Comparison of ENCODE assay signal across 8 mouse cellular contexts in the genomic region with DNA sequence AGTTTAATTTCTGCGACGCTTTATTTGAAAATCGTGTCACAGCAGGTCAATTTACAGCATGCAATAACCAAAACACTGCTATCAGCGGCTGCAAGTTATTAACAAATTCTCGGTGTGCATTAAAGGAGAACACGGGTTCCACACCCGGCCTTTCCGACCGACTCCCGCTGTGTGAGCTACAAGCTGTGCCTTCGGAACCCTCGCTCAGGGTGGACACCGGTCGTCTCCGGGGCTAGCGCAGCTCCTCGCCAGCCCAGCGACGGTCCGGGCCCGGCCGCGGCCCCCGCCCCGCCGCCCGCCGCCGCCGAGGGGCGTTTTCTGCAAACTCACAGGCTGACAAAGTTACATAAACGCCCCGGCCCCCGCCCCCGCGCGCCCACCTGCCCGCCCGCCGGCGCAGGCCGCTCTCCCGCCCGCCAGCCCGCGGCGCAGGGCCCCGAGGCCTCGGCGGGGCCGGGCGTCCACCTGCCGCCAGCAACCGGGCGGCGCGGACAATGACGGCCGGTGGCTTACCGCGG. TPM values are rescaled to one million over a fixed set of nuclear protein-coding genes. Genes with fewer than 3 reads are reported as not detected.
DNase-seq lines count a peak whose midpoint lies in the region; ATAC-seq lines count a peak whose summit lies in the region.

No protein-coding gene starts in this region.

- H3K4me3 ChIP-seq in embryonic facial prominence, embryonic 15.5 days (replicated peaks), result peak overlapping the region; percentile 75
- H3K4me3 ChIP-seq in lung, embryonic 16.5 days (ENCODE audit: low read length), result peak overlapping the region; percentile 89

- under 1% methylated on average over 53 of the region's 61 CpGs for WGBS in embryonic facial prominence, embryonic 15.5 days
- 1% methylated on average over 44 of the region's 61 CpGs for WGBS in lung, embryonic 16.5 days

- no peak for ATAC-seq in embryonic facial prominence, embryonic 15.5 days (ENCODE audit: insufficient number of reproducible peaks, low FRiP score, low TSS enrichment, low read depth)
- ATAC-seq in lung, embryonic 16.5 days (ENCODE audit: low read depth), result no peak
- no peak for ATAC-seq in megakaryocyte-erythroid progenitor cell, adult 5-6 weeks (replicated peaks; ENCODE audit: low FRiP score, low TSS enrichment, poor library complexity, severe bottlenecking)

- H3K4me2 ChIP-seq in embryonic facial prominence, embryonic 15.5 days (replicated peaks), result peak overlapping the region; percentile 52
- H3K4me2 ChIP-seq in lung, embryonic 16.5 days (ENCODE audit: low read depth, low read length), result peak overlapping the region; percentile 69

- intact Hi-C loops in heart, postnatal 10 days (cut with DNase I), result loop anchor here (5.0 kb wide), 4 partner anchors 67 to 273 kb away; no protein-coding TSS in a partner anchor

- peak overlapping the region; percentile 59 for H3K9ac ChIP-seq in embryonic facial prominence, embryonic 15.5 days
- peak overlapping the region; percentile 89 for H3K9ac ChIP-seq in lung, embryonic 16.5 days (ENCODE audit: low read length)

- H3K9me3 ChIP-seq in embryonic facial prominence, embryonic 15.5 days (replicated peaks), result no peaks in the 10 kb centered on the region
- H3K9me3 ChIP-seq in lung, embryonic 16.5 days (ENCODE audit: control insufficient read depth, low read length), result no peaks in the 10 kb centered on the region

- peak; percentile 55 for DNase-seq in A20 (ENCODE audit: low read depth, low spot score)
- DNase-seq in adrenal gland, adult 18-20 months (ENCODE audit: low spot score in 2 of 2), result peak; percentile 52 to 57
- DNase-seq in heart, postnatal 10 days, result peak; percentile 66
- peak; percentile 45 to 65 for DNase-seq in kidney, postnatal 36 days
- DNase-seq in right cerebral cortex, postnatal 14 days, result peak; percentile 57

- H3K36me3 ChIP-seq in embryonic facial prominence, embryonic 15.5 days, result no peaks in the 10 kb centered on the region
- no peaks in the 10 kb centered on the region for H3K36me3 ChIP-seq in lung, embryonic 16.5 days (ENCODE audit: control insufficient read depth, insufficient read depth, low read length)

- no peaks in the 10 kb centered on the region for H3K27me3 ChIP-seq in embryonic facial prominence, embryonic 15.5 days
- H3K27me3 ChIP-seq in lung, embryonic 16.5 days (ENCODE audit: control insufficient read depth, insufficient read depth, low read depth, low read length), result no peaks in the 10 kb centered on the region; the same call in 1 of the 2 replicates

- H3K27ac ChIP-seq in embryonic facial prominence, embryonic 15.5 days (replicated peaks), result peak overlapping the region; percentile 92
- H3K27ac ChIP-seq in lung, embryonic 16.5 days (ENCODE audit: low read length), result peak overlapping the region; percentile 88

- peaks cover 36% of the 10 kb centered on the region for H3K4me1 ChIP-seq in embryonic facial prominence, embryonic 15.5 days
- H3K4me1 ChIP-seq in lung, embryonic 16.5 days (replicated peaks; ENCODE audit: control insufficient read depth, insufficient read depth, low read length), result peaks cover 23% of the 10 kb centered on the region

RNA-seq across cellular contexts. Expression of gene Hdac4, which starts 16.0 kb away (rescaled TPM):
- 10 to 100 TPM; 45.9 to 95.4 TPM for total RNA-seq in adrenal gland, adult 18-20 months (2021)
- polyA plus RNA-seq in embryonic facial prominence, embryonic 15.5 days (2015; fragmentation: Nextera tagmentation; extraction: Ambion mirVana), result 27.5 and 28.9 TPM in 2 replicates
- 10 to 100 TPM; 37.2 to 39.9 TPM for total RNA-seq in heart, postnatal 10 days (2021)
- 15.6 and 17.6 TPM in 2 replicates for polyA plus RNA-seq in lung, embryonic 16.5 days (2015; fragmentation: Nextera tagmentation; extraction: Ambion mirVana)
- total RNA-seq in megakaryocyte-erythroid progenitor cell, adult 5-6 weeks (2014; fragmentation: Nextera tagmentation), result 20.3 and 23.8 TPM in 2 replicates
- total RNA-seq in megakaryocyte-erythroid progenitor cell, adult 5-6 weeks (2017), result 6.6 and 12.4 TPM in 2 replicates
